Mouse (Mus musculus) forebrain, embryonic 14.5 days (tissue): ENCODE measurements around the gene Rad21l. TPM values are rescaled to one million over a fixed set of nuclear protein-coding genes. Genes with fewer than 3 reads are reported as not detected.
"Not testable (repeated sequence)": the region's sequence is repeated elsewhere in the genome, so short reads cannot be mapped to it uniquely, and the experiment has no call there.

Experiments
- ATAC-seq: fragments of 200-750 bp; cut with Nextera tagmentation; 2 replicates; pipeline ENCODE4 v1.8.0; 2017; ENCODE audit warnings: mild to moderate bottlenecking, moderate library complexity
- DNase-seq: peaks from one replicate; pipeline ENCODE4 v3.0.0-alpha.2; 2015; ENCODE audit warnings: low spot score
- H3K27ac ChIP-seq: fragments of 300-500 bp; sonication (generic); 2 replicates; pipeline ENCODE4 v1.5.1; 2014; ENCODE audit warnings: low read depth, mild to moderate bottlenecking, control low read depth, low read length, moderate library complexity
- H3K27me3 ChIP-seq: fragments of 300-500 bp; sonication (generic); replicated peaks from 2 replicates; pipeline ENCODE4 v1.6.1; 2014; ENCODE audit warnings: low read length, control low read depth, mixed read lengths; ENCODE audit not compliant: control insufficient read depth, insufficient read depth
- H3K36me3 ChIP-seq: fragments of 300-500 bp; sonication (generic); 2 replicates; pipeline ENCODE4 v1.6.1; 2014; ENCODE audit warnings: low read length, control low read depth; ENCODE audit not compliant: control insufficient read depth, insufficient read depth
- H3K4me1 ChIP-seq: fragments of 300-500 bp; sonication (generic); 2 replicates; pipeline ENCODE4 v1.6.1; 2014; ENCODE audit warnings: antibody characterized with exemption, low read length, control low read depth; ENCODE audit not compliant: control insufficient read depth, insufficient read depth
- H3K4me2 ChIP-seq: fragments of 300-500 bp; sonication (generic); 2 replicates; pipeline ENCODE4 v1.6.1; 2014; ENCODE audit warnings: mild to moderate bottlenecking, control low read depth, low read length
- H3K4me3 ChIP-seq: fragments of 300-500 bp; sonication (generic); 2 replicates; pipeline ENCODE4 v1.5.1; 2014; ENCODE audit warnings: low read depth, low read length, control low read depth
- H3K9ac ChIP-seq: fragments of 300-500 bp; sonication (generic); 2 replicates; pipeline ENCODE4 v1.6.1; 2014; ENCODE audit warnings: mild to moderate bottlenecking, low read length, control low read depth, moderate library complexity
- H3K9me3 ChIP-seq: fragments of 300-500 bp; sonication (generic); replicated peaks from 2 replicates; pipeline ENCODE4 v1.6.1; 2016; ENCODE audit warnings: low read length, control low read depth, mixed read lengths; ENCODE audit not compliant: control insufficient read depth
- WGBS: fragments of 180-500 bp; shearing (Covaris S2); extraction: QIAGEN DNeasy Blood & Tissue Kit; methylation state at CpG from one replicate; pipeline ENCODE4 v1.1.7; 2014; 5-methylcytosine and 5-hydroxymethylcytosine counted together
- polyA plus RNA-seq: library from polyadenylated mRNA; unstranded; fragments of >200 nt; fragmentation: Nextera tagmentation; extraction: Ambion mirVana; gene quantifications from 2 replicates; pipeline ENCODE4 v1.2.1, GENCODE M21; 2014

Rad21l gene
- polyA plus RNA-seq, 1 experiment from 2014 or later, result not detected

- H3K9me3 ChIP-seq, result no peaks in the 10 kb centered on the region
- H3K36me3 ChIP-seq, result no peaks in the 10 kb centered on the region
- H3K27ac ChIP-seq, result peak within 1 kb of the TSS; percentile 71
- peak within 1 kb of the TSS; percentile 88 for H3K4me2 ChIP-seq
- WGBS, result 1% methylated on average over 35 of the region's 47 CpGs
- ATAC-seq, result peak; percentile 85
- H3K9ac ChIP-seq, result peak within 1 kb of the TSS; percentile 85
- DNase-seq, result peak; percentile 80
- no peaks in the 10 kb centered on the region for H3K27me3 ChIP-seq
- peak within 1 kb of the TSS; percentile 73 for H3K4me3 ChIP-seq
- H3K4me1 ChIP-seq, result peaks cover 5% of the 10 kb centered on the region
These were observed 36.0 kb downstream of the Rad21l start, which contains the start of gene Snph for GRCm38 (mm10) chr2:151632159-151632814. TSS of gene Snph (minus strand) at chr2:151632593.

GRCm38 (mm10) chr2:151631406-151632158 lies 36.8 kb downstream of the Rad21l start:
- Histone ChIP-seq H3K4me2 (peak overlapping the region; percentile 88), H3K9ac (peak overlapping the region; percentile 85), H3K27me3 (no peaks in the 10 kb centered on the region), H3K4me3 (peak overlapping the region; percentile 73), H3K9me3 (no peaks in the 10 kb centered on the region), H3K36me3 (no peaks in the 10 kb centered on the region), H3K27ac (peak overlapping the region; percentile 71), H3K4me1 (peaks cover 5% of the 10 kb centered on the region)
- ATAC-seq (no peak; the same call in none of the 2 replicates), DNase-seq (peak; percentile 6)
- WGBS, result 3% methylated on average over 22 of the region's 22 CpGs

- Histone ChIP-seq H3K27me3 (no peaks in the 10 kb centered on the region), H3K27ac (no peak overlapping the region), H3K4me1 (peaks cover 5% of the 10 kb centered on the region), H3K9ac (no peak overlapping the region), H3K4me2 (no peak overlapping the region), H3K36me3 (no peaks in the 10 kb centered on the region), H3K9me3 (no peaks in the 10 kb centered on the region), H3K4me3 (no peak overlapping the region)
- 83% methylated on average over 7 of the region's 7 CpGs for WGBS
- ATAC-seq (no peak), DNase-seq (no peak)
These were observed 39.0 kb downstream of the Rad21l start for GRCm38 (mm10) chr2:151629310-151629709.

DNA sequence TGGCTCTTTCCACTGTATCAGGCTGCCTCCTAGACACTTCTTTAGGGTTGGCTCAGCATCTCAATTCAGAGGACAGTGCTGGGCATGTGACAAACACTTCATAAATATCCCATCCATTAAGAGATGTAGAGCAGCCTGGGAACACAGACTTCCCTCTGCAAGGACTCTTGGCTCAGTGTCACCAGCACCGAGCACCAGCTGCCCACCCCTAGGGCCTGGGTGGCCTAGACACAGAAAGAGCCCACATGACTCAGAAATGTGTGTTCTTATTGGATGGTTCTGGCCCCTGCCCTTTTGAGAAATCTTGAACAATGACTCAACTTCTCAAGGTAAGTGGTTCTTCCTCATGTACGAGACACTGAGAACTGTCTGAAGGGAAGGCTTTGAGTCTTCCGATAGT lies 40.3 kb downstream of the Rad21l start:
- H3K4me1 ChIP-seq, result peaks cover 5% of the 10 kb centered on the region
- no peak overlapping the region for H3K9ac ChIP-seq
- H3K4me3 ChIP-seq, result no peak overlapping the region
- DNase-seq, result no peak
- whole genome bisulfite sequencing, result 91% methylated on average over 3 of the region's 3 CpGs
- H3K36me3 ChIP-seq, result no peaks in the 10 kb centered on the region
- no peaks in the 10 kb centered on the region for H3K27me3 ChIP-seq
- H3K9me3 ChIP-seq, result no peaks in the 10 kb centered on the region
- H3K27ac ChIP-seq, result no peak overlapping the region
- ATAC-seq, result no peak
- H3K4me2 ChIP-seq, result no peak overlapping the region

DNA sequence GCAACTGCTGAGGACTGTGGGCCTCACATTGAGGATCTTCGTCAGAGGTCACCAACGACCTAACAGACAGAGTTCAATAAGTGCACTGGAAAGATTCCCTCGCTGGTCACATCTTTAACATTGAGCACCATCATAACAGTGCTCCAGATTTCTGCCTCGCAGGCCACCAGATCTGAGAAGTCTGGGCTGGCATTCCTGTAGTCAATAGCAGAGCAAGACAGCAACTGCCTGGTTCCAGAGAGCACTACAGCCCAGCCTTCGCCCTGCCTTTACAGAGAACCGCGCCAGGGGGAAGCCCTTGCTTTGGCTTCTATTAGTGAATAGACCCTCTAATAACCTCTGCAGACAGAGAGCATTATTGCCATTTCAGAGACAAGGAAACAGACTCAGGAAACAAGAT lies 42.0 kb downstream of the Rad21l start:
- Histone ChIP-seq H3K27me3 (no peaks in the 10 kb centered on the region), H3K9me3 (no peaks in the 10 kb centered on the region), H3K4me2 (no peak overlapping the region), H3K27ac (no peak overlapping the region), H3K4me3 (no peak overlapping the region), H3K4me1 (peaks cover 2% of the 10 kb centered on the region), H3K36me3 (no peaks in the 10 kb centered on the region), H3K9ac (no peak overlapping the region)
- WGBS, result 90% methylated on average over 7 of the region's 7 CpGs
- DNase-seq (no peak), ATAC-seq (no peak)

DNA sequence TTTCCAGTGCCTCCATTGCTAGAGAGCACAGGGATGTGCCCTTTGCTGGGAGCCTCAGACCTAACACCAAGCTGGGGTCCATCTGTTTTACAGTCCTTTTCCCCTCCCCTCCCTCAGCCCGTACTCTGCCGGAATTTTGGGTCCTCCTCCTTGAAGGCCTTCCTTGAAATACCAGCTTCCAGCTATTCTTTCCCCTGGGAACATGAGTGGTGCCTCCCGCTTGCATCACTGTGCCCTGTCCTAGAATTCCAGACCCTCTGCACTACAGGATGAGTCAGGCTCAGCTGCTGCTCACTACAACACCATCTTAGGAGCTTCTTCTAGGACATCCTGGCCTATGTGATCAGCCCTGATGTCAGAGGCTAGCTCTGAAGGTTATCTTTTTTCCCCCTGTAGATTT lies 44.6 kb downstream of the Rad21l start:
- H3K9me3 ChIP-seq, result no peaks in the 10 kb centered on the region
- no peak overlapping the region for H3K4me3 ChIP-seq
- no peaks in the 10 kb centered on the region for H3K27me3 ChIP-seq
- no peaks in the 10 kb centered on the region for H3K36me3 ChIP-seq
- H3K4me2 ChIP-seq, result no peak overlapping the region
- H3K27ac ChIP-seq, result no peak overlapping the region
- ATAC-seq, result no peak
- 90% methylated on average over 3 of the region's 3 CpGs for WGBS
- no peaks in the 10 kb centered on the region for H3K4me1 ChIP-seq
- no peak for DNase-seq
- H3K9ac ChIP-seq, result no peak overlapping the region

GRCm38 (mm10) chr2:151616551-151617329 lies 51.6 kb downstream of the Rad21l start:
- Histone ChIP-seq H3K27ac (no peak overlapping the region), H3K4me2 (no peak overlapping the region), H3K4me1 (no peaks in the 10 kb centered on the region), H3K9me3 (no peaks in the 10 kb centered on the region), H3K9ac (no peak overlapping the region), H3K4me3 (no peak overlapping the region), H3K36me3 (no peaks in the 10 kb centered on the region), H3K27me3 (no peaks in the 10 kb centered on the region)
- 74% methylated on average over 6 of the region's 6 CpGs for WGBS
- DNase-seq (no peak), ATAC-seq (no peak)

- H3K36me3 ChIP-seq, H3K9me3 ChIP-seq, DNase-seq, H3K4me3 ChIP-seq, ATAC-seq, H3K4me2 ChIP-seq, H3K27ac ChIP-seq, H3K9ac ChIP-seq, H3K27me3 ChIP-seq, H3K4me1 ChIP-seq: not testable (repeated sequence)
- WGBS, result 80% methylated on average over 6 of the region's 8 CpGs
These were observed 52.6 kb downstream of the Rad21l start for GRCm38 (mm10) chr2:151615779-151616178.
